Mouse (Mus musculus) liver, postnatal 0 days (tissue): ENCODE data around the gene Fcgr4. TPM values are rescaled to one million over a fixed set of nuclear protein-coding genes. Genes with fewer than 3 reads are reported as not detected.
A peak's percentile ranks its signal among the peaks of the same experiment; 100 is the strongest.

Source experiments
- ATAC-seq: fragments of 200-750 bp; cut with Nextera tagmentation; 2 replicates; pipeline ENCODE4 v1.8.0; 2017; ENCODE audit warnings: mild to moderate bottlenecking, moderate library complexity
- DNase-seq: peaks from one replicate; pipeline ENCODE4 v3.0.0-alpha.2; 2016
- H3K27ac ChIP-seq: fragments of 300-500 bp; sonication (generic); 2 replicates; pipeline ENCODE4 v1.5.1; 2014; ENCODE audit warnings: antibody characterized with exemption, moderate library complexity, mild to moderate bottlenecking, low read depth
- H3K27me3 ChIP-seq: fragments of 300-500 bp; sonication (generic); 2 replicates; pipeline ENCODE4 v1.6.1; 2014; ENCODE audit warnings: low read length, control low read depth, mixed read lengths; ENCODE audit not compliant: insufficient read depth
- H3K36me3 ChIP-seq: fragments of 300-500 bp; sonication (generic); replicated peaks from 2 replicates; pipeline ENCODE4 v1.6.1; 2014; ENCODE audit warnings: mild to moderate bottlenecking, control low read depth, low read length, moderate library complexity, mixed read lengths; ENCODE audit not compliant: insufficient read depth
- H3K4me1 ChIP-seq: fragments of 300-500 bp; sonication (generic); 2 replicates; pipeline ENCODE4 v1.6.1; 2014; ENCODE audit warnings: antibody characterized with exemption, mild to moderate bottlenecking, control low read depth; ENCODE audit not compliant: insufficient read depth
- H3K4me2 ChIP-seq: fragments of 300-500 bp; sonication (generic); 2 replicates; pipeline ENCODE4 v1.6.1; 2014; ENCODE audit warnings: low read depth, mild to moderate bottlenecking, low read length, moderate library complexity, mixed read lengths
- H3K4me3 ChIP-seq: fragments of 300-500 bp; sonication (generic); 2 replicates; pipeline ENCODE4 v1.5.1; 2014; ENCODE audit warnings: low read depth, low read length
- H3K9ac ChIP-seq: fragments of 300-500 bp; sonication (generic); replicated peaks from 2 replicates; pipeline ENCODE4 v1.6.1; 2014; ENCODE audit warnings: mild to moderate bottlenecking, moderate library complexity
- H3K9me3 ChIP-seq: fragments of 300-500 bp; sonication (generic); 2 replicates; pipeline ENCODE4 v1.6.1; 2016; ENCODE audit warnings: mild to moderate bottlenecking, control low read depth, low read length, mixed read lengths
- CTCF ChIP-seq: sonication (generic); IDR thresholded peaks from 2 replicates; pipeline ENCODE4 v1.5.1; 2016; ENCODE audit warnings: antibody characterized with exemption, low read depth
- EP300 ChIP-seq: IDR thresholded peaks from 2 replicates; pipeline ENCODE4 v1.6.1; 2016; ENCODE audit warnings: antibody characterized with exemption, low read depth, mild to moderate bottlenecking
- WGBS: fragments of 180-500 bp; shearing (Covaris S2); extraction: QIAGEN DNeasy Blood & Tissue Kit; methylation state at CpG from one replicate; pipeline ENCODE4 v1.1.7; 2014; ENCODE audit not compliant: insufficient replicate concordance; 5-methylcytosine and 5-hydroxymethylcytosine counted together
- polyA plus RNA-seq: library from polyadenylated mRNA; unstranded; fragments of >200 nt; fragmentation: Nextera tagmentation; extraction: Ambion mirVana; gene quantifications from 2 replicates; pipeline ENCODE4 v1.2.1, GENCODE M21; 2015

The Fcgr4 gene
- polyA plus RNA-seq, 1 experiment from 2014 or later: 9.4 TPM

GRCm38 (mm10) chr1:171011733-171012132 is 7.0 kb upstream of the Fcgr4 start:
- H3K4me2 ChIP-seq: no peak overlapping the region
- H3K27me3 ChIP-seq: no peaks in the 10 kb centered on the region
- no peaks in the 10 kb centered on the region for H3K9me3 ChIP-seq
- H3K9ac ChIP-seq: no peak overlapping the region
- WGBS: 75% methylated on average over 4 of the region's 4 CpGs
- H3K4me3 ChIP-seq: no peak overlapping the region
- TF ChIP-seq EP300 (no peak), CTCF (no peak)
- ATAC-seq (no peak), DNase-seq (no peak)
- H3K27ac ChIP-seq: no peak overlapping the region
- H3K4me1 ChIP-seq: peaks cover 2% of the 10 kb centered on the region; the same call in 1 of the 2 replicates
- no peaks in the 10 kb centered on the region for H3K36me3 ChIP-seq

GRCm38 (mm10) chr1:171016676-171017356 is 1.9 kb upstream of the Fcgr4 start:
- Histone ChIP-seq H3K4me1 (peaks cover 6% of the 10 kb centered on the region; the same call in 1 of the 2 replicates), H3K27ac (peak overlapping the region; percentile 73), H3K9me3 (no peaks in the 10 kb centered on the region), H3K4me2 (peak overlapping the region; percentile 49), H3K36me3 (no peaks in the 10 kb centered on the region), H3K9ac (no peak overlapping the region), H3K4me3 (no peak overlapping the region), H3K27me3 (no peaks in the 10 kb centered on the region)
- TF ChIP-seq EP300 (no peak), CTCF (no peak)
- ATAC-seq (peak; percentile 64), DNase-seq (no peak)
- WGBS: 40% methylated on average over 6 of the region's 6 CpGs

- Histone ChIP-seq H3K9me3 (no peaks in the 10 kb centered on the region), H3K36me3 (no peaks in the 10 kb centered on the region), H3K27ac (peak overlapping the region; percentile 73), H3K27me3 (no peaks in the 10 kb centered on the region), H3K9ac (no peak overlapping the region), H3K4me1 (peaks cover 6% of the 10 kb centered on the region; the same call in 1 of the 2 replicates), H3K4me2 (peak overlapping the region; percentile 49; the same call in 1 of the 2 replicates), H3K4me3 (no peak overlapping the region)
- 47% methylated on average over 6 of the region's 6 CpGs for WGBS
- TF ChIP-seq CTCF: no peak
- TF ChIP-seq EP300: peak; percentile 37; the same call in 1 of the 2 replicates
- peak; percentile 62 for ATAC-seq
- peak; percentile 41 for DNase-seq
These were observed 1.1 kb upstream of the Fcgr4 start for GRCm38 (mm10) chr1:171017468-171018158.

GRCm38 (mm10) chr1:171019311-171019950 is 711 bp downstream of the Fcgr4 start:
- Histone ChIP-seq H3K36me3 (no peaks in the 10 kb centered on the region), H3K9ac (no peak overlapping the region), H3K9me3 (no peaks in the 10 kb centered on the region), H3K4me3 (no peak overlapping the region; the same call in 1 of the 2 replicates), H3K27me3 (no peaks in the 10 kb centered on the region), H3K4me2 (peak overlapping the region; percentile 27; the same call in 1 of the 2 replicates), H3K27ac (peak overlapping the region; percentile 73; the same call in 1 of the 2 replicates), H3K4me1 (peaks cover 6% of the 10 kb centered on the region; the same call in 1 of the 2 replicates)
- TF ChIP-seq EP300 (no peak), CTCF (no peak)
- DNase-seq (no peak), ATAC-seq (peak; percentile 16; the same call in 1 of the 2 replicates)
- WGBS: 57% methylated on average over 7 of the region's 7 CpGs

- H3K4me2 ChIP-seq: peak overlapping the region; percentile 83
- H3K9ac ChIP-seq: no peak overlapping the region
- no peaks in the 10 kb centered on the region; the same call in 1 of the 2 replicates for H3K27me3 ChIP-seq
- ATAC-seq (peak; percentile 38), DNase-seq (no peak)
- 58% methylated on average over 3 of the region's 3 CpGs for WGBS
- no peaks in the 10 kb centered on the region for H3K36me3 ChIP-seq
- no peak overlapping the region for H3K27ac ChIP-seq
- H3K4me1 ChIP-seq: peaks cover 23% of the 10 kb centered on the region
- no peaks in the 10 kb centered on the region for H3K9me3 ChIP-seq
- H3K4me3 ChIP-seq: no peak overlapping the region
- peak; percentile 68 for TF ChIP-seq EP300
- no peak for TF ChIP-seq CTCF
These were observed 13.0 kb downstream of the Fcgr4 start for GRCm38 (mm10) chr1:171031752-171032151.

- no peaks in the 10 kb centered on the region for H3K9me3 ChIP-seq
- WGBS: 10% methylated on average over 10 of the region's 10 CpGs
- H3K27me3 ChIP-seq: no peaks in the 10 kb centered on the region; the same call in 1 of the 2 replicates
- DNase-seq (no peak), ATAC-seq (no peak)
- no peaks in the 10 kb centered on the region for H3K36me3 ChIP-seq
- TF ChIP-seq CTCF (no peak), EP300 (no peak)
- peak overlapping the region; percentile 55 for H3K4me3 ChIP-seq
- H3K4me1 ChIP-seq: peaks cover 23% of the 10 kb centered on the region
- peak overlapping the region; percentile 83 for H3K4me2 ChIP-seq
- no peak overlapping the region for H3K27ac ChIP-seq
- peak overlapping the region; percentile 54; the same call in 1 of the 2 replicates for H3K9ac ChIP-seq
These were observed 14.0 kb downstream of the Fcgr4 start for GRCm38 (mm10) chr1:171032691-171033090.
